Mouse (Mus musculus): ENCODE measurements at regions not wholly inside any gene's neighbourhood (a gene's known extent, or its start where the extent isn't known, plus 50 kb on each side); places are given as distances from the start of the nearest gene placed in this dataset.
A peak's percentile ranks its signal among the peaks of the same experiment; 100 is the strongest.

GRCm38 (mm10) chr13:80946034-80946433 is 62.9 kb downstream of the Arrdc3 start:
- DNase-seq (ENCODE audit: low spot score): no peak

- no peak for DNase-seq (ENCODE audit: low spot score)
These were observed 64.5 kb downstream of the Arrdc3 start for GRCm38 (mm10) chr13:80947705-80948104.

- peak; percentile 63 for DNase-seq (ENCODE audit: low spot score)
These were observed 66.0 kb downstream of the Arrdc3 start for GRCm38 (mm10) chr13:80949133-80949697.

GRCm38 (mm10) chr13:80950239-80950638 is 67.1 kb downstream of the Arrdc3 start:
- DNase-seq (ENCODE audit: low spot score): no peak

GRCm38 (mm10) chr13:80950803-80951202 is 67.6 kb downstream of the Arrdc3 start:
- DNase-seq (ENCODE audit: low spot score): no peak

GRCm38 (mm10) chr13:80951327-80951726 is 68.1 kb downstream of the Arrdc3 start:
- peak; percentile 31 for DNase-seq (ENCODE audit: low spot score)

GRCm38 (mm10) chr13:80952851-80953250 is 69.7 kb downstream of the Arrdc3 start:
- DNase-seq (ENCODE audit: low spot score): no peak

- no peak for DNase-seq (ENCODE audit: low spot score)
These were observed 71.0 kb downstream of the Arrdc3 start for GRCm38 (mm10) chr13:80954059-80954645.

GRCm38 (mm10) chr13:80956966-80957365 is 73.8 kb downstream of the Arrdc3 start:
- DNase-seq (ENCODE audit: low spot score): no peak

- no peak for DNase-seq (ENCODE audit: low spot score)
These were observed 74.4 kb downstream of the Arrdc3 start for GRCm38 (mm10) chr13:80957419-80958139.

GRCm38 (mm10) chr13:80959763-80960162 is 76.6 kb downstream of the Arrdc3 start:
- no peak for DNase-seq (ENCODE audit: low spot score)

- no peak for DNase-seq (ENCODE audit: low spot score)
These were observed 78.9 kb downstream of the Arrdc3 start for GRCm38 (mm10) chr13:80961985-80962617.

GRCm38 (mm10) chr13:80962789-80963590 is 79.8 kb downstream of the Arrdc3 start:
- DNase-seq (ENCODE audit: low spot score): peak; percentile 75

GRCm38 (mm10) chr13:80963591-80963940 is 80.4 kb downstream of the Arrdc3 start:
- DNase-seq (ENCODE audit: low spot score): no peak

- no peak for DNase-seq (ENCODE audit: low spot score)
These were observed 88.5 kb downstream of the Arrdc3 start for GRCm38 (mm10) chr13:80971664-80972063.

- DNase-seq (ENCODE audit: low spot score): no peak
These were observed 91.2 kb downstream of the Arrdc3 start for GRCm38 (mm10) chr13:80974424-80974823.

- peak; percentile 56 for DNase-seq (ENCODE audit: low spot score)
These were observed 94.1 kb downstream of the Arrdc3 start for GRCm38 (mm10) chr13:80977266-80977665.

- DNase-seq (ENCODE audit: low spot score): no peak
These were observed 98.0 kb downstream of the Arrdc3 start for GRCm38 (mm10) chr13:80981201-80981600.

GRCm38 (mm10) chr13:80986657-80987056 is 103.5 kb downstream of the Arrdc3 start:
- DNase-seq (ENCODE audit: low spot score): no peak

- DNase-seq (ENCODE audit: low spot score): peak; percentile 61
These were observed 106.6 kb downstream of the Arrdc3 start for GRCm38 (mm10) chr13:80989756-80990155.

GRCm38 (mm10) chr13:80992342-80992741 is 109.2 kb downstream of the Arrdc3 start:
- no peak for DNase-seq (ENCODE audit: low spot score)

Data from heart, adult 8-10 months (tissue).